In the genomic region with DNA sequence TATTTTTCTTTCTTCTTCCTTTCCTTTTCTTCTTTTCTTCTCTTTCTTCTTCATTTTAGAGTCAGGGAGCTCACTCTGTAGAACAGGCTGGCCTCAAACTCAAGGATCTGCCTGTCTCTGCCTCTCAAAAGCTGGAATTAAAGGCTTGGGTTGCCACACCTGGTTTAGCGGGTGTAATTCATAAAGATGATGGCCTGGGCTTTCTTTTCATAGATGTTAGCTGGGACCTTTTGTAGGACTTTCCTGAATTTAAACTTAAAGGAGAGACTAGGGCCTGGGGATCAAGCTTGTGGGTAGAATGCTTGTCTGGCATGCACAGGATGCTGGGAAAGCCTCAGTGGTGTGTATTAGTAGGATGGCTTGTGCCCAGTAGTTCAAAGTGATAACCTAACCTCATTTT, we compare ENCODE assay signal across 11 mouse cellular contexts. TPM values are rescaled to one million over a fixed set of nuclear protein-coding genes. Genes with fewer than 3 reads are reported as not detected.
DNase-seq lines count a peak whose midpoint lies in the region; ATAC-seq and TF ChIP-seq lines count a peak whose summit lies in the region.
"Had no signal": no experiment of that assay in that cellular context is flagged by ENCODE, and none has a peak within 500 bp of the region (broad histone marks: within the 10 kb centered on the region; RNA-seq: fewer than 3 reads in every experiment).

TSS of gene Ell3 (minus strand) at position 101 of the 400 bp plus-strand sequence.

- 89% methylated on average over 1 of the region's 1 CpGs for WGBS in kidney, embryonic 16.5 days
- 92% methylated on average over 1 of the region's 1 CpGs for WGBS in embryonic facial prominence, embryonic 13.5 days
- 85% methylated on average over 1 of the region's 1 CpGs for WGBS in forebrain, embryonic 16.5 days
- WGBS in liver, embryonic 14.5 days (ENCODE audit: insufficient replicate concordance), result 67% methylated on average over 1 of the region's 1 CpGs

- no peaks in the 10 kb centered on the region for H3K27me3 ChIP-seq in kidney, embryonic 16.5 days (ENCODE audit: insufficient read depth, low read length)
- H3K27me3 ChIP-seq in embryonic facial prominence, embryonic 13.5 days, result peaks cover 16% of the 10 kb centered on the region
- peaks cover 5% of the 10 kb centered on the region; the same call in 1 of the 2 replicates for H3K27me3 ChIP-seq in forebrain, embryonic 16.5 days (replicated peaks; ENCODE audit: control insufficient read depth, insufficient read depth, low read length)
- peaks cover 3% of the 10 kb centered on the region for H3K27me3 ChIP-seq in liver, embryonic 14.5 days (ENCODE audit: control insufficient read depth, insufficient read depth, low read length)
- H3K27me3 ChIP-seq: Patski had no signal

- peak within 1 kb of the TSS; percentile 46 for H3K4me3 ChIP-seq in kidney, embryonic 16.5 days (ENCODE audit: low read length)
- peak within 1 kb of the TSS; percentile 53; the same call in 1 of the 2 replicates for H3K4me3 ChIP-seq in embryonic facial prominence, embryonic 13.5 days
- H3K4me3 ChIP-seq in forebrain, embryonic 16.5 days (replicated peaks; ENCODE audit: low read length), result no peak within 1 kb of the TSS; the same call in 1 of the 2 replicates
- H3K4me3 ChIP-seq in liver, embryonic 14.5 days (ENCODE audit: insufficient read depth in 1 of 2, low read depth in 2 of 2, low read length in 2 of 2), result peak within 1 kb of the TSS in 1 of 2 experiments; percentile 55; a peak in 1 of 4 replicates

- H3K9me3 ChIP-seq in kidney, embryonic 16.5 days (ENCODE audit: low read length), result no peaks in the 10 kb centered on the region
- no peaks in the 10 kb centered on the region for H3K9me3 ChIP-seq in embryonic facial prominence, embryonic 13.5 days
- H3K9me3 ChIP-seq in forebrain, embryonic 16.5 days (ENCODE audit: control insufficient read depth, low read length), result no peaks in the 10 kb centered on the region
- no peaks in the 10 kb centered on the region for H3K9me3 ChIP-seq in liver, embryonic 14.5 days (ENCODE audit: control insufficient read depth, low read length)

- no peak for TF ChIP-seq EP300 in liver, embryonic 14.5 days (IDR thresholded peaks at IDR 0.05; ENCODE audit: low read depth)

- peak within 1 kb of the TSS; percentile 60 for H3K4me2 ChIP-seq in kidney, embryonic 16.5 days (replicated peaks; ENCODE audit: low read depth, low read length)
- peak within 1 kb of the TSS; percentile 93 for H3K4me2 ChIP-seq in embryonic facial prominence, embryonic 13.5 days
- H3K4me2 ChIP-seq in forebrain, embryonic 16.5 days (ENCODE audit: low read length), result peak within 1 kb of the TSS; percentile 59
- H3K4me2 ChIP-seq in liver, embryonic 14.5 days (ENCODE audit: low read depth), result peak within 1 kb of the TSS; percentile 81

- no peak for ATAC-seq in kidney, embryonic 16.5 days (ENCODE audit: low FRiP score, low TSS enrichment)
- no peak for ATAC-seq in embryonic facial prominence, embryonic 13.5 days (ENCODE audit: insufficient number of reproducible peaks, insufficient read depth, low FRiP score, low TSS enrichment, low read depth)
- ATAC-seq in forebrain, embryonic 16.5 days, result no peak
- no peak for ATAC-seq in liver, embryonic 14.5 days (ENCODE audit: insufficient read depth)
- ATAC-seq: Patski had no signal

- H3K9ac ChIP-seq in kidney, embryonic 16.5 days (replicated peaks; ENCODE audit: low read length), result no peak within 1 kb of the TSS
- H3K9ac ChIP-seq in embryonic facial prominence, embryonic 13.5 days, result peak within 1 kb of the TSS; percentile 70; the same call in 1 of the 2 replicates
- no peak within 1 kb of the TSS for H3K9ac ChIP-seq in forebrain, embryonic 16.5 days (replicated peaks; ENCODE audit: low read depth, low read length)
- H3K9ac ChIP-seq in liver, embryonic 14.5 days (replicated peaks), result no peak within 1 kb of the TSS; the same call in 1 of the 2 replicates

- no peak for DNase-seq in kidney, postnatal 10 days
- DNase-seq in liver, embryonic 14.5 days (ENCODE audit: low read depth in 3 of 3, low spot score in 3 of 3), result no peak
- DNase-seq in cerebellum, postnatal 4 days (ENCODE audit: low spot score in 2 of 2), result no peak
- no peak for DNase-seq in right cerebral cortex, postnatal 4 days
- DNase-seq in gastrocnemius, postnatal 25 days, result no peak
- DNase-seq: kidney, postnatal 25 days; lung, postnatal 4 days had no signal

- peaks cover 16% of the 10 kb centered on the region for H3K4me1 ChIP-seq in kidney, embryonic 16.5 days (ENCODE audit: insufficient read depth, low read length)
- H3K4me1 ChIP-seq in embryonic facial prominence, embryonic 13.5 days, result peaks cover 24% of the 10 kb centered on the region
- H3K4me1 ChIP-seq in forebrain, embryonic 16.5 days (replicated peaks; ENCODE audit: control insufficient read depth, insufficient read depth, low read length), result peaks cover 20% of the 10 kb centered on the region
- peaks cover 11 to 13% of the 10 kb centered on the region in 2 experiments for H3K4me1 ChIP-seq in liver, embryonic 14.5 days (replicated peaks; ENCODE audit: control insufficient read depth in 2 of 2, insufficient read depth in 2 of 2, low read length in 1 of 2)

- H3K36me3 ChIP-seq in kidney, embryonic 16.5 days (ENCODE audit: insufficient read depth, low read length), result peaks cover 4% of the 10 kb centered on the region
- peaks cover 7% of the 10 kb centered on the region for H3K36me3 ChIP-seq in embryonic facial prominence, embryonic 13.5 days
- peaks cover 6% of the 10 kb centered on the region for H3K36me3 ChIP-seq in forebrain, embryonic 16.5 days (ENCODE audit: control insufficient read depth, insufficient read depth)
- H3K36me3 ChIP-seq in liver, embryonic 14.5 days (replicated peaks; ENCODE audit: control insufficient read depth, insufficient read depth, low read depth), result peaks cover under 1% of the 10 kb centered on the region; the same call in 1 of the 2 replicates

- H3K27ac ChIP-seq in kidney, embryonic 16.5 days (ENCODE audit: low read length), result no peak within 1 kb of the TSS
- no peak within 1 kb of the TSS for H3K27ac ChIP-seq in embryonic facial prominence, embryonic 13.5 days
- no peak within 1 kb of the TSS for H3K27ac ChIP-seq in forebrain, embryonic 16.5 days (ENCODE audit: low read length)
- H3K27ac ChIP-seq in liver, embryonic 14.5 days, result no peak within 1 kb of the TSS

- TF ChIP-seq CTCF in liver, embryonic 14.5 days (IDR thresholded peaks at IDR 0.05; ENCODE audit: low read depth), result no peak

RNA-seq across cellular contexts. Expression of gene Ell3, which starts in this region (rescaled TPM):
- polyA plus RNA-seq in kidney, embryonic 16.5 days (2015; fragmentation: Nextera tagmentation; extraction: Ambion mirVana), result 12.3 and 14.5 TPM in 2 replicates
- 12.2 and 22.4 TPM in 2 replicates for polyA plus RNA-seq in embryonic facial prominence, embryonic 13.5 days (2015; fragmentation: Nextera tagmentation; extraction: Ambion mirVana)
- polyA plus RNA-seq in forebrain, embryonic 16.5 days (2015; fragmentation: Nextera tagmentation; extraction: Ambion mirVana), result 2.3 and 2.5 TPM in 2 replicates
- polyA plus RNA-seq in liver, embryonic 14.5 days (2012; rRNA removed), result 0.84 and 1.1 TPM in 2 replicates
- polyA plus RNA-seq in liver, embryonic 14.5 days (2014; fragmentation: Nextera tagmentation; extraction: Ambion mirVana), result 1.8 and 2.0 TPM in 2 replicates
- total RNA-seq in gastrocnemius, postnatal 25 days (2021), result not detected
